Mouse (Mus musculus) embryonic facial prominence, embryonic 14.5 days (tissue): ENCODE results near the gene Sycp3. TPM values are rescaled to one million over a fixed set of nuclear protein-coding genes. Genes with fewer than 3 reads are reported as not detected.
"Not testable (repeated sequence)": the region's sequence is repeated elsewhere in the genome, so short reads cannot be mapped to it uniquely, and the experiment has no call there.

Source experiments
- ATAC-seq: fragments of 200-750 bp; cut with Nextera tagmentation; 2 replicates; pipeline ENCODE4 v1.8.0; 2017; ENCODE audit warnings: low read depth, moderate number of reproducible peaks, moderate TSS enrichment
- DNase-seq: peaks from one replicate; pipeline ENCODE4 v3.0.0-alpha.2; 2015; ENCODE audit warnings: low spot score
- H3K27ac ChIP-seq: fragments of 300-500 bp; sonication (generic); replicated peaks from 2 replicates; pipeline ENCODE4 v1.5.1; 2014; ENCODE audit warnings: low read depth, mild to moderate bottlenecking, low read length, moderate library complexity
- H3K27me3 ChIP-seq: fragments of 300-500 bp; sonication (generic); replicated peaks from 2 replicates; pipeline ENCODE4 v1.6.1; 2014; ENCODE audit warnings: low read length; ENCODE audit not compliant: control insufficient read depth, insufficient read depth
- H3K36me3 ChIP-seq: fragments of 300-500 bp; sonication (generic); 2 replicates; pipeline ENCODE4 v1.6.1; 2014; ENCODE audit warnings: low read length, mixed read lengths; ENCODE audit not compliant: control insufficient read depth, insufficient read depth
- H3K4me1 ChIP-seq: fragments of 300-500 bp; sonication (generic); 2 replicates; pipeline ENCODE4 v1.6.1; 2014; ENCODE audit warnings: antibody characterized with exemption, low read length; ENCODE audit not compliant: control insufficient read depth, insufficient read depth
- H3K4me2 ChIP-seq: fragments of 300-500 bp; sonication (generic); 2 replicates; pipeline ENCODE4 v1.6.1; 2014; ENCODE audit warnings: low read depth, mild to moderate bottlenecking, low read length, moderate library complexity, mixed read lengths
- H3K4me3 ChIP-seq: fragments of 300-500 bp; sonication (generic); 2 replicates; pipeline ENCODE4 v1.5.1; 2014; ENCODE audit warnings: low read depth, mild to moderate bottlenecking, low read length
- H3K9ac ChIP-seq: fragments of 300-500 bp; sonication (generic); 2 replicates; pipeline ENCODE4 v1.6.1; 2014; ENCODE audit warnings: low read depth, mild to moderate bottlenecking, low read length, moderate library complexity, mixed read lengths
- H3K9me3 ChIP-seq: fragments of 300-500 bp; sonication (generic); 2 replicates; pipeline ENCODE4 v1.6.1; 2016; ENCODE audit warnings: low read length; ENCODE audit not compliant: control insufficient read depth
- WGBS: fragments of 180-500 bp; shearing (Covaris S2); extraction: QIAGEN DNeasy Blood & Tissue Kit; methylation state at CpG from one replicate; pipeline ENCODE4 v1.1.7; 2014; 5-methylcytosine and 5-hydroxymethylcytosine counted together
- polyA plus RNA-seq: library from polyadenylated mRNA; unstranded; fragments of >200 nt; fragmentation: Nextera tagmentation; extraction: Ambion mirVana; gene quantifications from 2 replicates; pipeline ENCODE4 v1.2.1, GENCODE M21; 2014

Sycp3 gene
- polyA plus RNA-seq, 1 experiment from 2014 or later, result not detected

DNA sequence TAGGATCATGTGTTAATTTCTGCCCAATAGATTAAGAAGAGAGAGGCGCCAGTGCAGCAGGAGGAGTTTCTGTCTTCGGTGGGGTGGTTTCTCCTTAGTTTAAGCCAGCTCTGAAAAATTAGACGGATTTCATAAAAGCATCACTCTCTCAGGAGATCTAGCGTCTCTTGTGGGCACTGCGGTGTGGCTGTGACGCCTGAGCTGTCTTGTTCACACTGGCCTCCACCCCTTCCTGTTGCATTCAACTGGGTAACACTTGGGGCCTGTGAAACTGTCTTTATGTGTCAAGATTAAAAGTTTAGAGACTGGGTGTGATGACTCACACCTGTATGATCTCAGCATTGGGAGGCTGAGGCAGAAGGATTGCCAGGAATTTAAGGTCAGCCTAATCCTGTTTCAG, 31.4 kb upstream of the Sycp3 start:
- Histone ChIP-seq H3K27ac (no peak overlapping the region), H3K4me3 (no peak overlapping the region), H3K27me3 (no peaks in the 10 kb centered on the region), H3K4me1 (no peaks in the 10 kb centered on the region), H3K36me3 (peaks cover 49% of the 10 kb centered on the region), H3K9ac (no peak overlapping the region), H3K4me2 (no peak overlapping the region), H3K9me3 (no peaks in the 10 kb centered on the region)
- ATAC-seq, result no peak
- DNase-seq, result no peak
- WGBS, result 89% methylated on average over 6 of the region's 6 CpGs

DNA sequence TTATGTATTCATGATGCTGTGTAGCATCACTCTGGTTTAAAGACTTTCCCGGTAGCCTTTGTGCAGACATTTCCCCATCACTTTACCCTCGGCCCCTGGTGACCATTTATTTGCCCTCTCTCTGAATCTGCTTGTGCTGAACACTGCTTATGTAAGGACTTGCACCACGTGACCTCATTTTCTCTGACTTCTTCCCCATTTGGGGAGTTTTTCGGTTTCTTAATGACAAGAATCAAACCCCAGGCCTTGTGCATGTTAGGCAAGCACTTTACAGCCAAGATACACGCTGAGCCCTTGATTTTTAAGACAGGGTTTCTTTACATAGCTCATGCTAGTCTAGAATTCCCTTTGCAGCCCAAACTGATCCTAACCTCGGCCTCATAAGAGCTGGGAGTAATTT, 18.1 kb upstream of the Sycp3 start:
- no peaks in the 10 kb centered on the region for H3K4me1 ChIP-seq
- DNase-seq, result no peak
- peaks cover 4% of the 10 kb centered on the region; the same call in 1 of the 2 replicates for H3K9me3 ChIP-seq
- ATAC-seq, result no peak
- H3K27me3 ChIP-seq, result no peaks in the 10 kb centered on the region
- 84% methylated on average over 6 of the region's 6 CpGs for WGBS
- H3K27ac ChIP-seq, result no peak overlapping the region
- no peak overlapping the region for H3K4me2 ChIP-seq
- peaks cover 50% of the 10 kb centered on the region for H3K36me3 ChIP-seq
- no peak overlapping the region for H3K9ac ChIP-seq
- H3K4me3 ChIP-seq, result no peak overlapping the region

DNA sequence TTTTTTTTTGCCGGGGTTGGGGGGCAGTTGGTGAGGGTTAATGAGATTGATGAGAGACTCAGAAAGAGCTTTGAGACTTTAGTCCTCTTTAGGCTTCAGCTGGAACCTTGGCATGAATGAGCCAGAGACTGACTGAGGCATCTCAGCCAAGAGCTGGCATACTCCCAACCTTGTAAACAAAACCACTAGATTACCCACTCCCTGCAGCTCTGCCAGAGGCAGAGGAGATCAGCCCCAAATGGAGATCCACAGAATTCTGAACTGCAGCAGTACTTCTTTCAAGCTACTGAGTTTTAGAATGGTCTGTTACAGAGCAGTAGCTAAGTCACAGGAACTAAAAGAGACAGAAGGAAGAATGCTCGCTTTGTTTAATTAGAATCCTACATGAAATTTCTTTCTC, 8.1 kb upstream of the Sycp3 start:
- Histone ChIP-seq H3K27me3 (no peaks in the 10 kb centered on the region), H3K9me3 (no peaks in the 10 kb centered on the region), H3K4me1 (no peaks in the 10 kb centered on the region), H3K4me3 (no peak overlapping the region), H3K36me3 (no peaks in the 10 kb centered on the region), H3K27ac (no peak overlapping the region), H3K4me2 (no peak overlapping the region), H3K9ac (no peak overlapping the region)
- 79% methylated on average over 2 of the region's 2 CpGs for WGBS
- ATAC-seq (no peak), DNase-seq (peak; percentile 79)

DNA sequence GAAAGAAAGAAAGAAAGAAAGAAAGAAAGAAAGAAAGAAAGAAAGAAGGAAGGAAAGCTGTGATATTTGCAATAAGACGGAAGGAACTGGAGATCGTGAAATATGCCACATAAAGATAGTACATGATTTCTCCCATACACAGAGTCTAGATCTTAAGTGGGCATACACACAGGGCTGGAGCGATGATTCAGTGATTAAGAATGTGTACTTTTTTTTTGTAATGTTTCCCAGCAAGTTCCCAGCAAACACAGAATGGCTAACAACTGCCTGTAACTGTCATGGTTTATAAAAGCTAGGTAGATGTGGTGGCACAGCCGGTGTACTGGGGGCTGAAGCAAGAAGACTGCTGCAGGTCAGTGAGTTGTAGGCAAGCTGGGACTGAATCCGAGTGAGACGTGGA, 7.4 kb upstream of the Sycp3 start:
- H3K4me3 ChIP-seq, result no peak overlapping the region
- no peaks in the 10 kb centered on the region for H3K27me3 ChIP-seq
- no peak overlapping the region for H3K27ac ChIP-seq
- DNase-seq (no peak), ATAC-seq (no peak)
- H3K9me3 ChIP-seq, result no peaks in the 10 kb centered on the region
- no peak overlapping the region for H3K9ac ChIP-seq
- 81% methylated on average over 6 of the region's 6 CpGs for WGBS
- H3K36me3 ChIP-seq, result no peaks in the 10 kb centered on the region
- no peak overlapping the region for H3K4me2 ChIP-seq
- no peaks in the 10 kb centered on the region for H3K4me1 ChIP-seq

DNA sequence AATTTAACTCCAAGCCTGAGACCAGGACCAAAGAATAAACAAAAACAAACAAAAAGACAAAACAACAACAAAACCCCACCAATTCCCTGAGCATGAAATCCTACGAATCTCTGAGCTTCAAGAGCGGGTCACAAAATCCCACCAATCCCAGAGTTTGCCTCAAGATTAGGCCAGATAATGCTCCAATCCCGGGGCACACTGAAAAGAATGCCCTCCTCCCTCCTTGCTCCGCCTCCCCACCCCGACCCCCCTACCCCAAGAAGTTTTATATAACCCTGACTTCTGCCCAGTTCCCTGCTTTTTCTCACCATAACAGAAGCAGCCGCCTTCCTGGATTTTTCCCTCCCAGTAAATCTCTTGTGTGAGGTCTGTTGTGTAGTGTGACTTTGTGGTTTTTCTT, 1.6 kb upstream of the Sycp3 start:
- Histone ChIP-seq H3K4me2 (no peak overlapping the region), H3K36me3 (no peaks in the 10 kb centered on the region), H3K4me3 (no peak overlapping the region), H3K27me3 (no peaks in the 10 kb centered on the region), H3K4me1 (no peaks in the 10 kb centered on the region), H3K9ac (no peak overlapping the region), H3K9me3 (no peaks in the 10 kb centered on the region), H3K27ac (no peak overlapping the region; the same call in 1 of the 2 replicates)
- ATAC-seq (no peak), DNase-seq (no peak)
- WGBS, result 44% methylated on average over 6 of the region's 6 CpGs

DNA sequence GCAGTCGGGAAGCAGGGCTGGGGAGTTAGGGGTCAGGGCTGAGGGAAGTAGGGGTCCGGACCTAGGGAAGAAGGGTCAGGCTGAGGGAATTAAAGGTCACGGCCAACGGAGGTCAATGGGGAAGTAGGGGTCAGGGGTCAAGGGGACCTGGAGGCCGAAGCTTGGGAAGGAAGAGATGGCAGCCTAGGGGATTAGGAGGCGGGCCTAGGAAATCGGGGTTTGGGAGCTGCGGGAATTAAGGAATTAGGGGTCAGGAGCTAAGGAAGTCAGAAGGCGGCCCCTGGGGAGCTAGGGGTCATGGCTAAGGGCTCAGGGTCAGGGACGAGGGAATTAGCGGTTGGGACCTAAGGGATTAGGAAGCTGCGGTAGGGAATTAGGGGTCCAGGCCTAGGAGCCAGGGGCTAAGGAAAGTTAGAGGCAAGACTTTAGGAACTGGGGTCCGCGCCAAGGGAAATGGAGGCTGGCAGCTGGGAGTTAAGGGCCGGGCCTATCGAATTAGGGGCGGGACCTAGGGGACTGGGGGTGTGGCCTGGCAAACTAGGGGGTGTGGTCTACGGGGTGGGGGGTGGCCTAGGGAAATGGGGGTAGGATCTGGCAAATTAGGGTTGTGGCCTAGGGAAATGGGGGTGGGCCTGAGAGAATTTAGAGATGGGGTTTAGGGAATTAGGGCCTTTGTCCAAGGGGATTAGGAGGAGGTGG, 902 bp downstream of the Sycp3 start:
- WGBS, result 68% methylated on average over 18 of the region's 18 CpGs
- Histone ChIP-seq H3K27me3 (no peaks in the 10 kb centered on the region), H3K9me3 (no peaks in the 10 kb centered on the region), H3K27ac (no peak overlapping the region), H3K4me3 (no peak overlapping the region), H3K9ac (no peak overlapping the region), H3K36me3 (no peaks in the 10 kb centered on the region), H3K4me2 (no peak overlapping the region), H3K4me1 (no peaks in the 10 kb centered on the region)
- ATAC-seq (no peak), DNase-seq (no peak)

DNA sequence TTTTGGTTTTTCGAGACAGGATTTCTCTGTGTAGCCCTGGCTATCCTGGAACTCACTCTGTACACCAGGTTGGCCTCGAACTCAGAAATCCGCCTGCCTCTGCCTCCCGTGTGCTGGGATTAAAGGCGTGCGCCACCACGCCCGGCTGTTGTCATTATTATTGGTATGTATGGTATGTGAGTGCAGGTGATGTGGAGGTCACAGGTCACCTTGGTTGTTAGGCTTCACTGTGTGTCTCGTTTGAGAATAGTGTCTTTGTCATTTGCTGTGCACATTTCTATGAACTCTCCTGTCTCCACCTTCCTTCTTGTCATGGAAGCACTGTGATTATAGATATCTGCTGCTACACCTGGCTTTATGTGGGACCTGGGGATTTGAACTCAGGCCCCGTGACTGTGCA, 23.5 kb downstream of the Sycp3 start:
- H3K4me3 ChIP-seq, H3K27ac ChIP-seq, H3K36me3 ChIP-seq, DNase-seq, ATAC-seq, H3K4me1 ChIP-seq, H3K4me2 ChIP-seq, H3K9ac ChIP-seq, H3K9me3 ChIP-seq, H3K27me3 ChIP-seq: not testable (repeated sequence)
- 86% methylated on average over 10 of the region's 10 CpGs for WGBS

DNA sequence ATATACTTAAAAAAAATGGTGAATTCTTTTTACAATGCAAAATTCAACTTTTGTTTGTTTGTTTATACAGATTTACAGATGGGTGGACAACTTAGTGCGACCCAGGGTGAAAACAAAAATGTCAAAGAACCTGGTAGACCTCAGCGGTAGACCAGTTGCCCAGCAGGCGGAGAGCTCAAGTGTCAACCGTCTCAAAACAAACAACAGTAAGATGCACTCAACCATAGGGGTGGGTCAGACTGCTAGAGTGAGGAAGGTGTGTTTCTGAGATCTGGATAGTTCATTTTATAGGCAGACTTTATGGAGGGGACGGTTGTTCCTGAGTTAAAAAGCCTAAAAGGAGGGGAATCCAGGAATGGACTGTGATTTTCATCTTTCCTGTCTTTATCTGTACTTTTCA, 29.3 kb downstream of the Sycp3 start:
- no peak overlapping the region for H3K4me3 ChIP-seq
- no peaks in the 10 kb centered on the region for H3K4me1 ChIP-seq
- ATAC-seq, result no peak
- H3K27me3 ChIP-seq, result no peaks in the 10 kb centered on the region
- 85% methylated on average over 5 of the region's 5 CpGs for WGBS
- H3K4me2 ChIP-seq, result no peak overlapping the region
- DNase-seq, result no peak
- H3K27ac ChIP-seq, result no peak overlapping the region
- peaks cover 5% of the 10 kb centered on the region; the same call in 1 of the 2 replicates for H3K36me3 ChIP-seq
- no peak overlapping the region for H3K9ac ChIP-seq
- no peaks in the 10 kb centered on the region for H3K9me3 ChIP-seq

DNA sequence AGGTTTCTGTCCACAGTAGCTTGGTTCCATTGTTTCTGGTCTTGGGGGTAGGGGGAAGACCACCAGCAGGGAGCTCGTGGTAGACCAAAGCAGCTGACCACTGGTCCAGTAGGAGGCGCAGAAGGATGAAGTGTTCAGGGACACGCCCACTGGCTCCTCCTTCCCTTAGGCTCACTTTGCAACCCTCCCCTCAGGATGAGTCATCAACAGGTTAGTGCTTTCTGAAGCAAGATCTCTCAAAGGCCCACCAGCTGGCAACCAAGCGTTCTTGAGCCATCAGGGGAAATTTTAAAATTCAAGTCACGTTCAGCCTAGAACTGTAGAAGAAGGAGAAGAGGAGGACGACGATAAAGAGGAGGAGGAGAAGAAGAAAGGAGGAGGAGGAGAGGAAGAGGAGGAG, 32.3 kb downstream of the Sycp3 start:
- Histone ChIP-seq H3K9ac (no peak overlapping the region), H3K27me3 (no peaks in the 10 kb centered on the region), H3K4me1 (no peaks in the 10 kb centered on the region), H3K36me3 (no peaks in the 10 kb centered on the region), H3K4me3 (no peak overlapping the region), H3K27ac (no peak overlapping the region), H3K9me3 (no peaks in the 10 kb centered on the region), H3K4me2 (no peak overlapping the region)
- ATAC-seq (no peak), DNase-seq (no peak)
- WGBS, result 64% methylated on average over 6 of the region's 7 CpGs
